Mouse (Mus musculus) left cerebral cortex, adult 9 months (tissue): ENCODE results near the gene Dgkq.
A peak's percentile ranks its signal among the peaks of the same experiment; 100 is the strongest.

Experiments
- DNase-seq, 2 experiments: peaks; one replicate each; pipeline ENCODE4 v3.0.0; 2022; ENCODE audit warnings: low spot score in 2 of 2

Dgkq gene

GRCm38 (mm10) chr5:108689091-108689490 lies 19.6 kb upstream of the Dgkq start:
- DNase-seq, result no peak

DNA sequence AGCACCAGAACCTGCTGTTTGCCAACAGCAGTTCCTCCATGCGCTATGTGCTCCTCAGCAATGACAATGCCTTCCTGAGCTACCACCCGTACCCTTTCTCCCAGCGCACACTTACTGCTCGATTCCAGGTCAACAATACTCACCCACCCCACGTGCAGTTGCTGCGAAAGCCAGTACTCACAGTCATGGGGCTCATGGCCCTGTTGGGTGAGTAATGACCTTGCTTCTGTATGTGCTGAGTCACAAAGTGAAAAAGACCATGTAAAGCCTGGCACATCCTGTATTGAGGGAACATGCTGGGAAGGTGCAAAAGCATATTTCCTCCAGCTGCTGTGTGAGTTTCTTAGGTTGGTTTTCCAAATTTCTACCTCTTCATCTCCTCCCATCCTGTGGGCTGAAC lies 11.4 kb upstream of the Dgkq start:
- DNase-seq, result no peak

- no peak for DNase-seq
Observed at GRCm38 (mm10) chr5:108679909-108680308, 10.4 kb upstream of the Dgkq start.

DNA sequence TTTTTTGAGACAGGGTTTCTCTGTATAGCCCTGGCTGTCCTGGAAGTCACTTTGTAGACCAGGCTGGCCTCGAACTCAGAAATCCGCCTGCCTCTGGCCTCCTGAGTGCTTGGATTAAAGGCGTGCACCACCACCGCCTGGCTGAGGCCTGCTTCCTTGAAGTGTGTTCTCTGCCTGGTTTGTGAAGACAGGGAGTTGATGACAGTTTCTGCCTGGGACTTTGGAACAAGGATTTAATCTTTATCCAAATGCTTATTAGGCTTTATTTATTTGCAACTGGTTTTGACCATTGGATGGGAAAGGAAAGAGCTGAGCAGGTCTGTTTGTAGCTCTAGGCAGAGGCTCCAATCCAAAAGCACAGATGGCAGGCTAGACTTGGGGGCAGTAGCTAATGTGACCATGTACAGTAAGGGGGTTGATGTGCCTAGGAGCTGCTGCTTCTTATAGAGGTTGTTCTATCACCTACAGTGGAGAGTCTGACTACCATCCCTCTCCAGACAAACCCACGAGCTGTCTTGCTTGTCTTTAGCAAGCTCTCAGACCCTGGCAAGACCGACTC lies 8.9 kb upstream of the Dgkq start:
- DNase-seq, result no peak

- DNase-seq, result peak in 1 of 2 experiments; percentile 86
Observed at GRCm38 (mm10) chr5:108677605-108678295, 8.3 kb upstream of the Dgkq start.

DNA sequence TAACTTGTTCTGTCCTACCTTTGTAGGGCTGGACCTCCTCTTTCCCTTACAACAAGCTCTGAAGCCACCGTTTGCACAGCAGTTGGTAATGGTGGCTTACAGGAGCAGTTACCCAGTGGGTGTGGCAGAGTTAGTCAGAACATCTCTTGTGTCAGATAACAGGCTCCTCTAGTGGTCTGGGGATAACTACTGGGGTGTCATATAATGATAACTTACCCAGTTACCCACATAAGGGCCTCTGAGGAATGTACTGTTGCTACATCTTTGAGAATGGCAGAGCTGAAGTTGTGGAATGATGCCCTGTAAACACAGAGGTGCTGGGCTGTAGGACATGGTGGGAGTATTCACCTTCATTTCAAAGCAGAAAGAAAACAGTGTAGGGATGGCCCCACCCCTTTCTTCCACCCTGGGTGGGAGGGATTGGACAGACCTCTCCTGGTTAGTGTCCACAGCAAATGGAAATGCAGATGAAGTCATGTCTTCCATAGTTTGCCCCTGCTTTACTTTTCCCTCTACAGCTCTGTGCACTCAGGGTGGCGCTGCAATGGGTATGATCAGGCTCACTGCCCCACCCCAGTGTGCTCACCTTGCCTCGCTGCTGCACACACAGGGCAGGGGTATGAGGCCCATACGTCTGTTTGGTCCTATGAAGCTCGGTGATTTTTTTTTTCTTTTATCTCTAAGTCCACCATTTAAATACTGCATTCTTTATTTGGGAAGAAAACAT lies 7.5 kb upstream of the Dgkq start:
- DNase-seq, result no peak

DNA sequence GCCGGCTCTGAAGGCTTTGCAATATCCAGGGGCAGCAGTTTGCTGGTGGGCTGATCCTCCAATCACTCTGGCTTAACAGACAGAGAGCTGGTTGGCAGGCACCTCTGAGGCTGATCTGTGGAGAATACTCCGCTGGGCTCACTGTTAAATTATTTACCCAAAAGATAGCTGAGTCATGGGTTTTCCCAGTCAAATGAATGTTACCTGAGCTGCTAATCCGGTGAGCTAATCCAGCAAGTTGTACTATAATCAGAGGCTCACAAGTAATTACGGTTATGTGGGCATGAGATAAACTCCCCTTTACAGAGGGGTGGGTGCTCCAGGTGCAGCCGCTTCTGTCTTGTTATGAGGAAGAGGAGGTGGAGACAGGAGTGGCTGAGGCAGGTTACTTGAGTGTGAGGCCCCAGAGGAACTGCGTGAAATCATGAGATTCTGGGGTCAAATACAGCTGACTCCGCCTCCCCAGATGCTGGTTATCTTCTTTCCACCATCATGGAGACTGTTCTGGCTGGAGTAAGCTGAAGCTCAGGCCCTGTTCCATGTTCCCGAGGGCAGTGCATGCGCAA lies 5.9 kb upstream of the Dgkq start, which contains the start of gene Slc26a1:
Gene Slc26a1, minus strand, starts transcription at position 319 of the 566 bp plus-strand sequence.
- DNase-seq, result no peak

DNA sequence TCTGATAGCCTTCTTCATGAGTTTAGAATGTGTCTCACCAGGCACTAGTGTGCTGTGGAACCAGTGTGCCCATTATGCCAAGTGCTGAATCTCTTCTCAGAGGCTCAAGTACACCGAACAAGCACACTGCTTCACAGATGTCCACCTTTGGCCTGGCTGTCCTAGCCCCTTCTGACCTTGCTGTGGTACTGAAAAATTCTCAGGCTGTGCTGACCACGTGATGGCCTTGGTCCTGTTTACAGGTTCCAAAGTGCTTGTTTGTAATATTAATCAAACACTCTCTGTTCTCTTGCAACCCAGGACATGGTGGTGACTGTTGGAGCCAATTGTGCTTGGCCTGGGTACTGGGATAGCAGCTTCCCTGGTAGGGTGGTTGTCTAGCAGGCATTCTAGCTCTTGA lies 5.2 kb upstream of the Dgkq start:
- DNase-seq, result no peak

GRCm38 (mm10) chr5:108671757-108672156 lies 2.3 kb upstream of the Dgkq start:
- no peak for DNase-seq

- DNase-seq, result peak in 1 of 2 experiments; percentile 49
Observed at GRCm38 (mm10) chr5:108670785-108671184, 1.3 kb upstream of the Dgkq start.

DNA sequence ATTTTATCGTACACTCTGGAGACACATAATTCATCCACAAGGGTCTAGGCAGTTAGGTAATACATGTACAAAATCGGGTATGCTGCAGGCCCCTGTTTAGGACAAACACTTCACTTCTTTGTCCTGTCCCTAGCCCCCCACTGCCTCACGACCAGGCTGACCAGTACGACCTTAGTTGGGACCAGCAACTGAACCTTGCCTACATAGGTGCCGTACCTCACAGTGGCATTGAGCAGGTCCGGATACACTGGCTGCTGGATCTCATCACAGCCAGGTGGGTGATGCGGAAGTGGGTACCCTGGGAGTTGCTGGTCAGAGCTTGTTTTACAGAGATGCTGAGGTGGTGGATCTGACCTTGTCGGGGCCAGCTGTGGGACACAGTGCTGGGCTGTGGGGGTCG lies 514 bp upstream of the Dgkq start:
- no peak for DNase-seq

DNA sequence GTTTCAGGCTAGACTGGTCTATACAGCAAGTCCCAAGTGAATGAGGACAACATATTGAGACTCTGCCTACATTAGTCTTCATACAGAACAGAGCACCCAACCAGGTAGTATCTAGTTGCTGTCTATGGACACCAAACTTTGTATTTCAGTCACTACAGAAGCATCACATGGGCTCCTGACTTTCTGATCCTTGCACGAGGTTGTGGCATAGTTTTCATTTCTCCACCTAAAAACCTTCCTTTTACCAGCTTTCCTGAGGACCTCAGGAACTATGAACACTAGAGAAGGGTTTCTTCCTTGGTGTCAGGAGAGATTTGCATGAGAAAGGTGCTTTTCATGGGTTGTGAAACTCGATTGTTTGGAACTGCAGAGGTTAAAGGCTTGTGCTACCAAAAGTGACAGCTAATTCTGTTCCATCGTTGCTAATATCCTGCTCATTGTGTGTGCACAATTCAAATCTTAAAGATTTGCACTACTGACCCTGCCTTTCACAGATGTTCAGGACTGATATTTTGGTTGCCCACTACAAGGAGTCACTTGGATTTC lies 1.0 kb downstream of the Dgkq start:
- no peak for DNase-seq

DNA sequence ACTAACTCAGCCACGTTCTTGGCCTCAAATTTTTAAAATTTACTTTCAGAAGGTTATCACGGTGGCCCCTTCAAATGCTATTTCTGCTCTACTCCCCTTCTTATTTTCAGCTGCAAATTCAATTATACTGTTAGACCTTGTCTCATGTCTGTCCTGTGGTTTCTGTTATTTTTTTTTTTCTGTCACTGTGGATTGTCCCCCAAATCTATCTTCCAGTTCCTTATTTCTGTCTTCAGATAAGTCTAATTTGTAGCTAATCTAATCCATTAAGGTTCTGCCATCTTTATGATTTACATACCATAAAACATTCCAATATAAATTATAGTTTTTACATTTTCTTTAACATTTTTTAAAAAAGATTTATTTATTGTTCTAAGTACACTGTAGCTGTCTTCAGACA lies 2.1 kb downstream of the Dgkq start:
- DNase-seq, result no peak

GRCm38 (mm10) chr5:108665066-108665465 lies 4.4 kb downstream of the Dgkq start:
- no peak for DNase-seq

DNA sequence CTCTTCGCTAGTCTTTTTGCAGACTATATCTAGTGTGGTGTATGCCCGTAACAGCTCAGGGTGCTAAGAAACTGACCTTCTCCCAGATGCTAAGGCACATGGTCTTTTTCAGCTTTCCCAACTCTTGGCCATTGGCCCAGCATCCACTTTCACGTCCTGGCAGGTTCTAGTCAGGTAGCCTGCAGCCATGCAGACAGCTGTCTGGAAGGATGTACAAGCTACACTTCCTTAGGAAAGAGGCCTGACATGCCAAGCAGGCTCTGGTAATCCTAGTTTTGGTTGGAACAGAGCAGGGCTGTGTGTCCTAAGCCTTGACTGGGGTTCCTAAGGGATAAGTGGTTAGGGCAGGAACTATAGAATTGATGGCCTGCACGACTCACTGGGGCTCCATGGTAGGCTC lies 6.7 kb downstream of the Dgkq start:
- no peak for DNase-seq

DNA sequence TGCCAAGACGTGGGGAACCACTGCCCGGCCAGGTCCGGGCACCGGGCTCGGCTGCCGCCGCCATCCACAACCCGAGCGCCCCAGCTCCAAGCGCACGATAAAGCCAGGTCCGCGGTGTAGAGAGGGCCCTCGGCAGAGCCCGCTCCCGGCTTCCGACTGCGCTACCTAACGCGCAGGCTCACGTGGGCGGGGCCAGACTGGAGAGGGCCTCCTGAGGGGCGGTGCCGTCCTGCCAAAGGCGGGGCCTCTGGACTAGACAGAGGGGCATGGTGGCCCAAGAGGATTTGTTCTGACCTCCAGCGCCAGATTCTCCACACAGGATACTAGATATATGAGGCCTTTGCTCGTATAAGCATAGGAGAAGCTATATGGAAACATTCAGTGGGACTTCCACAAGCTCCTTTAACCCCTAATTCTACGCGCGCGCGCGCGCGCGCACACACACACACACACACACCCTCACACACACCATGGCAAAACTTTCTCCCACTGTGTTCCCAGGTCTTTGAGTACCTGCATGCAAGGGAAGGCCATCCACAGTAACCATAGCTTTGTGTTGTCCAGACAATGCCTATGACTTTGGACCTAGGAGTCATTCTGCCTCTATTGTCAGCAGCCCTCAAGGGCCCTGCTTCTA lies 8.7 kb downstream of the Dgkq start:
- DNase-seq, result peak; percentile 74 to 91

- no peak for DNase-seq
Observed at GRCm38 (mm10) chr5:108659698-108660631, 9.5 kb downstream of the Dgkq start, which contains the start of gene Idua. TSS of gene Idua (plus strand) at chr5:108660331.

DNA sequence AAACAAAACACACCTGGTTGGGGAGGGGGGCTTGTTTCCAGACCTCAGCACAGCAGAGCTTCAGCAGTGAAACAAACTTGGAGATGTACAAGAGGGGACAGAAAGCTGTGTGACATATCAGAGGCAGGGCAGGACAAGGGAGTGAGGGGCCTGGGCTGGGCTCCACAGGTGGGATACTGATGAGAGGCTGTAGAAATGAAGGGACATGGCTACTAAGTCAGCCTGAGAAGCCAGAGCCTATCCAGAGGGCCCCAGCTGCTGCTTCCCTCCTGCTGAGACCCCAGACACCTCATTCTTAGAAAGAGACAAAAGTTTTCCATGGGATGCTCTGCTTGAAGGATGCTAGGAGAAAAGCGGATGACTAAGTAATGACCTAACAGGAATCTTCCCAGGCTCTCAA lies 10.9 kb downstream of the Dgkq start:
- no peak for DNase-seq

- DNase-seq, result no peak
Observed at GRCm38 (mm10) chr5:108657406-108657805, 12.1 kb downstream of the Dgkq start.

GRCm38 (mm10) chr5:108655891-108656650 lies 13.4 kb downstream of the Dgkq start:
- no peak for DNase-seq
